Mouse (Mus musculus): ENCODE results near the gene Fancc. TPM values are rescaled to one million over a fixed set of nuclear protein-coding genes. Genes with fewer than 3 reads are reported as not detected.
"Not testable (repeated sequence)": the region's sequence is repeated elsewhere in the genome, so short reads cannot be mapped to it uniquely, and the experiment has no call there.

The Fancc gene
- polyA plus RNA-seq, 1 experiment from 2014 or later: 23.2 TPM

GRCm38 (mm10) chr13:63373460-63374166 lies 123.5 kb downstream of the Fancc start:
- 75% methylated on average over 7 of the region's 7 CpGs for WGBS
- Histone ChIP-seq H3K9ac (no peak overlapping the region), H3K27ac (0 out of 2 replicates have a peak overlapping the region, but pooled peaks have one; percentile 1), H3K27me3 (no peaks in the 10 kb centered on the region), H3K9me3 (no peaks in the 10 kb centered on the region), H3K4me2 (replicated peaks) (no peak overlapping the region), H3K4me1 (peaks cover 6% of the 10 kb centered on the region; the same call in 1 of the 2 replicates), H3K36me3 (no peaks in the 10 kb centered on the region), H3K4me3 (no peak overlapping the region)
- ATAC-seq (ENCODE audit: low FRiP score, low read depth): no peak

GRCm38 (mm10) chr13:63361755-63362154 lies 135.3 kb downstream of the Fancc start:
- H3K4me3 ChIP-seq: no peak overlapping the region
- H3K9ac ChIP-seq: no peak overlapping the region
- peaks cover 14% of the 10 kb centered on the region for H3K4me1 ChIP-seq
- H3K27me3 ChIP-seq: no peaks in the 10 kb centered on the region
- WGBS: 80% methylated on average over 3 of the region's 3 CpGs
- H3K4me2 ChIP-seq (replicated peaks): no peak overlapping the region
- H3K9me3 ChIP-seq: no peaks in the 10 kb centered on the region
- ATAC-seq (ENCODE audit: low FRiP score, low read depth): no peak
- H3K36me3 ChIP-seq: no peaks in the 10 kb centered on the region; the same call in 1 of the 2 replicates
- H3K27ac ChIP-seq: no peak overlapping the region

- Histone ChIP-seq H3K4me3 (no peak overlapping the region), H3K4me1 (peaks cover 14% of the 10 kb centered on the region), H3K36me3 (no peaks in the 10 kb centered on the region; the same call in 1 of the 2 replicates), H3K9ac (no peak overlapping the region), H3K9me3 (no peaks in the 10 kb centered on the region), H3K27me3 (no peaks in the 10 kb centered on the region), H3K4me2 (replicated peaks) (no peak overlapping the region), H3K27ac (no peak overlapping the region)
- WGBS: 65% methylated on average over 4 of the region's 4 CpGs
- no peak for ATAC-seq (ENCODE audit: low FRiP score, low read depth)
These were observed 136.8 kb downstream of the Fancc start for GRCm38 (mm10) chr13:63360111-63360885.

DNA sequence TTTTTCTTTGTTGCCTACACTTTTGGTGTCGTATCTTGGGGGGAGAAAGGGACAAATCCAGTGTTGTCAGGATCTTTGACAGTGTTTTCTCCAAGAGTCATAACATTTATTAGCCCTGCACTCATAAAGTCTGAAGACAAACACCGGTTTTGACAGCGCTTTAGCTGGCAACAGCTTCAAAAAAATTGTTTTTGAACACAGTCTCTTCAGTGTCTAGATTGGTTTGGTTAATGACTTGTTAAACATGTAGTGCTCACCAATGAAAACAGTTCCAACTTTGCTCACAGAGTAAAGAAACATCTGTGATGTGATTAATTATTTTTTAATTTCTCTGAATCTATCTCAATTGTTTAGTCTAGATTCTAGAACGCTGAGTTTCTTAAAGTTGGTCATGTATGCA lies 137.7 kb downstream of the Fancc start:
- 83% methylated on average over 4 of the region's 4 CpGs for WGBS
- Histone ChIP-seq H3K4me1 (peaks cover 14% of the 10 kb centered on the region), H3K9ac (no peak overlapping the region), H3K27ac (no peak overlapping the region), H3K4me3 (no peak overlapping the region), H3K9me3 (no peaks in the 10 kb centered on the region), H3K36me3 (no peaks in the 10 kb centered on the region; the same call in 1 of the 2 replicates), H3K4me2 (replicated peaks) (no peak overlapping the region), H3K27me3 (no peaks in the 10 kb centered on the region)
- no peak for ATAC-seq (ENCODE audit: low FRiP score, low read depth)

- no peaks in the 10 kb centered on the region for H3K9me3 ChIP-seq
- 36% methylated on average over 3 of the region's 3 CpGs for WGBS
These were observed 140.5 kb downstream of the Fancc start for GRCm38 (mm10) chr13:63356558-63356957.

GRCm38 (mm10) chr13:63356101-63356500 lies 141.0 kb downstream of the Fancc start:
- Histone ChIP-seq H3K27me3 (no peaks in the 10 kb centered on the region), H3K9me3 (no peaks in the 10 kb centered on the region), H3K4me1 (peaks cover 6% of the 10 kb centered on the region), H3K27ac (no peak overlapping the region), H3K36me3 (no peaks in the 10 kb centered on the region; the same call in 1 of the 2 replicates), H3K4me2 (replicated peaks) (no peak overlapping the region), H3K9ac (no peak overlapping the region), H3K4me3 (no peak overlapping the region)
- 94% methylated on average over 4 of the region's 4 CpGs for WGBS
- no peak for ATAC-seq (ENCODE audit: low FRiP score, low read depth)

More at GRCm38 (mm10) chr13:63356558-63356957, 140.5 kb downstream of the Fancc start:
- peaks cover 1% of the 10 kb centered on the region for H3K4me1 ChIP-seq
- no peaks in the 10 kb centered on the region for H3K27me3 ChIP-seq
- no peak overlapping the region for H3K4me2 ChIP-seq (replicated peaks)
- no peak for ATAC-seq (ENCODE audit: low FRiP score, low read depth)
- no peak overlapping the region for H3K9ac ChIP-seq
- no peak overlapping the region for H3K4me3 ChIP-seq
- H3K27ac ChIP-seq: no peak overlapping the region
- H3K36me3 ChIP-seq: no peaks in the 10 kb centered on the region; the same call in 1 of the 2 replicates

- 93% methylated on average over 4 of the region's 4 CpGs for WGBS
- not testable (repeated sequence) for H3K9ac ChIP-seq, H3K9me3 ChIP-seq
These were observed 143.8 kb downstream of the Fancc start for GRCm38 (mm10) chr13:63353312-63353711.

DNA sequence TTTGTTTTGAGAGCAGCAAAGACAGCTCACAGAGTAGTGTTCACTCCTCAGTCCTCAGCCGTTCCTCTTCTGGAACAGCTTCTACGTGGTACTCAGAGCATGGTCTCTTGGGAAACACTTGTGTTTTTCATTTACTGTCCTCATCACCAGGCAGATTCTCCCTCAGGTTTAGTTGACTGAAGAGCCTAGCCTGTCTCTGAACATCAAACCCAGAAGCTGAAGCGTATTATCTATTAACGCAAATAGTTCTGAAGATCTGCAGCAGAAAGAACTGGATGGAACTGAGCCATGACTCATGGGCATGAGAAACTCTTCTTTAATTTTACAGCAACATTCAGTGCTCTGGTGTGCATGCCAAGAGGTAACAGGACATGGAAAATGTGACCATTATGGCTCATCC lies 147.0 kb downstream of the Fancc start:
- 0 out of 2 replicates have a peak overlapping the region, but pooled peaks have one; percentile 11 for H3K27ac ChIP-seq
- no peaks in the 10 kb centered on the region for H3K9me3 ChIP-seq
- no peaks in the 10 kb centered on the region for H3K27me3 ChIP-seq
- WGBS: 91% methylated on average over 4 of the region's 4 CpGs
- H3K9ac ChIP-seq: no peak overlapping the region
- no peak overlapping the region for H3K4me2 ChIP-seq (replicated peaks)
- H3K36me3 ChIP-seq: no peaks in the 10 kb centered on the region
- peaks cover 6% of the 10 kb centered on the region for H3K4me1 ChIP-seq
- H3K4me3 ChIP-seq: no peak overlapping the region
- ATAC-seq (ENCODE audit: low FRiP score, low read depth): no peak

More at GRCm38 (mm10) chr13:63353312-63353711, 143.8 kb downstream of the Fancc start:
- H3K27ac ChIP-seq; H3K4me2 ChIP-seq (replicated peaks); H3K36me3 ChIP-seq; H3K27me3 ChIP-seq; ATAC-seq (ENCODE audit: low FRiP score, low read depth); H3K4me3 ChIP-seq; H3K4me1 ChIP-seq: not testable (repeated sequence)

DNA sequence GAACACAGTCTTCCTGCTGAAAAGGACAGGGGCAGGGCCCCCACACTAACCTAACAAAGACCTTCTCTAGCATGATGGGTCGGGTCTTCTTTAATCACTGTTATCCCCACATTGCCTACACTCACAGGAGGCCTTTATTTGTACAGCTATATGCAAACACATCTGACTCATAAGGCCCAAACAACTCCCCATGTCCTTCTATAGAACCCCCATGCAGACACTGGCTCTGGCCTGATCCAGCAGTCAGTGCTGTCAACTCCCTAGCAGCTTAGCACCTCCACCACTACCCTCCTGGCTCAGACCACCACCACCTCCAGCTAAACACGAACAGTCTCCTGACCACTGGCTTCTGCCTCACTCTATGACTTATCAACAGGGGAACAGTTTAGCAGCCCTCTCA lies 149.4 kb downstream of the Fancc start:
- Histone ChIP-seq H3K36me3 (no peaks in the 10 kb centered on the region), H3K4me3 (no peak overlapping the region), H3K4me1 (peaks cover 6% of the 10 kb centered on the region), H3K9ac (no peak overlapping the region), H3K27ac (no peak overlapping the region), H3K4me2 (replicated peaks) (no peak overlapping the region), H3K27me3 (no peaks in the 10 kb centered on the region), H3K9me3 (no peaks in the 10 kb centered on the region)
- 62% methylated on average over 2 of the region's 2 CpGs for WGBS
- ATAC-seq (ENCODE audit: low FRiP score, low read depth): no peak

GRCm38 (mm10) chr13:63345476-63346225 lies 151.4 kb downstream of the Fancc start:
- WGBS: 75% methylated on average over 5 of the region's 5 CpGs
- H3K4me1 ChIP-seq: no peaks in the 10 kb centered on the region
- 0 out of 2 replicates have a peak, but pooled peaks cover 4% of the 10 kb centered on the region for H3K36me3 ChIP-seq
- ATAC-seq (ENCODE audit: low FRiP score, low read depth): no peak
- H3K9me3 ChIP-seq: no peaks in the 10 kb centered on the region
- H3K4me3 ChIP-seq: no peak overlapping the region
- H3K27ac ChIP-seq: no peak overlapping the region
- no peaks in the 10 kb centered on the region for H3K27me3 ChIP-seq
- no peak overlapping the region for H3K4me2 ChIP-seq (replicated peaks)
- H3K9ac ChIP-seq: no peak overlapping the region

DNA sequence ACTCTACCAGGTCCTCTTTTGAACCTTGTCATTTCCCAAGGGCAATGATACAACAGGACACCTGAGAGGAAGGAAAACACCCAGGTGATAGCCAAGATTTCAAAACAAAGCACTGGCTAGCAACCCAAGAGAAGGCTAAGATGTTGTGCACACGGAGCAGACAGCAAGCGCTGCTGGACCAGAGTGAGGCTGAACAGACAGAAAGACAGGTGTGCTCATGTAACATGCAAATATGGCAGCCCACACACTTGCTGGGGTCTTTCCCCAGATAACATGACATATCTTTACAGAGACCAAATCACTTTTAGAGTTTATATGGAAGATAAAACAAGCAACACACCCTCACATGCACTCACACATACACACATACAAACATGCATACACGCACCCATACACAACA lies 152.6 kb downstream of the Fancc start:
- 0 out of 2 replicates have a peak, but pooled peaks cover 4% of the 10 kb centered on the region for H3K36me3 ChIP-seq
- H3K27ac ChIP-seq: no peak overlapping the region
- 94% methylated on average over 3 of the region's 3 CpGs for WGBS
- no peak overlapping the region for H3K4me3 ChIP-seq
- H3K27me3 ChIP-seq: no peaks in the 10 kb centered on the region
- H3K9ac ChIP-seq: no peak overlapping the region
- H3K4me2 ChIP-seq (replicated peaks): no peak overlapping the region
- H3K9me3 ChIP-seq: no peaks in the 10 kb centered on the region
- ATAC-seq (ENCODE audit: low FRiP score, low read depth): no peak
- H3K4me1 ChIP-seq: no peaks in the 10 kb centered on the region

GRCm38 (mm10) chr13:63342781-63343180 lies 154.3 kb downstream of the Fancc start:
- Histone ChIP-seq H3K9ac (no peak overlapping the region), H3K4me1 (no peaks in the 10 kb centered on the region), H3K27ac (no peak overlapping the region), H3K27me3 (no peaks in the 10 kb centered on the region), H3K36me3 (peaks cover 4% of the 10 kb centered on the region; the same call in 1 of the 2 replicates), H3K4me2 (replicated peaks) (no peak overlapping the region), H3K4me3 (no peak overlapping the region), H3K9me3 (no peaks in the 10 kb centered on the region)
- WGBS: 84% methylated on average over 2 of the region's 2 CpGs
- no peak for ATAC-seq (ENCODE audit: low FRiP score, low read depth)
